Mouse (Mus musculus) common myeloid progenitor, adult 5-6 weeks (primary cell): ENCODE data around the gene Srd5a2. TPM values are rescaled to one million over a fixed set of nuclear protein-coding genes. Genes with fewer than 3 reads are reported as not detected.

Source experiments
- ATAC-seq: replicated peaks from 2 replicates; pipeline ENCODE4 v1.8.0; 2016; ENCODE audit warnings: low read depth, mild to moderate bottlenecking, moderate TSS enrichment, inconsistent platforms; ENCODE audit not compliant: poor library complexity, severe bottlenecking
- total RNA-seq: library from RNA; stranded (forward); fragments of 200-1000, 187-1606 nt; gene quantifications from 2 replicates; pipeline ENCODE4 v1.2.3, GENCODE M21; 2017

Gene Srd5a2
- total RNA-seq, 1 experiment from 2014 or later: not detected

DNA sequence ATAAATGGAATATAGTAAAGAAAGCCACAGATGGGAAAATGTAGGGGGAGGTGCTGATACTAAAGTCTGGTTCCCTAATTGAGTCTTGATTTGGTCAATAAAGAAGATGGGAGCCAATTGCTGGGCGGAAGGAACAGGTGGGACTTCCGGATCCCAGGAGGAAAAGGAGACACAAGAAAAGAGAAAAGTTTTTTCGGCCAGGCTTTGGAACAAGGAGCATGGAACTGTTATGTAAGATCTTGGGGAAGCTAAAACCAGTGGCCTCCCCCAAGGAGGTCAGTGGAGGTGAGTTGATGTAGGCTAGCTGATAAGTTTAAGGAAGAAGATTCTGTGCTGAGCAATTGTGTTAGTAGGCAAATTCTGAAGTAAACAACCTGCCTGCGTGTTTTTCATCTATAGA lies 56.5 kb downstream of the Srd5a2 start:
- ATAC-seq: no peak

DNA sequence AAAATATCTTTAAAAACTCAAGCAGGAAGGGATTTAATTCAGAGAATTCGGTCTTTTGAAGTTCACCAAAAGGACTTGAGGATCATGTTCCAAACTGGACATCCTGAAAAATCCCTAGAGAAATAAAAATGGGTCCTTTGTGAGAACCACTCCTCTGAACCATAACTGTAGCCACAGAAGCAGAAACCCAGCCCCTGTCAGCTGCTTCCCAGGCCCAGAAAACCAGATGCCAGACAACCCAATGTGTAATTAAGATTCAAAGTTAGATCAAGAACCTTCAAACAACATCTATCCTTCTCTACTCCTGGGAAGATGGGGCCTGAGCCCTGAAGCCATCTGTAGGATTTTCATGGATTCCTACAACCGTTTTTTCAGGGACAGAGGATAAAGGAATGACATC lies 61.1 kb downstream of the Srd5a2 start:
- ATAC-seq: no peak

DNA sequence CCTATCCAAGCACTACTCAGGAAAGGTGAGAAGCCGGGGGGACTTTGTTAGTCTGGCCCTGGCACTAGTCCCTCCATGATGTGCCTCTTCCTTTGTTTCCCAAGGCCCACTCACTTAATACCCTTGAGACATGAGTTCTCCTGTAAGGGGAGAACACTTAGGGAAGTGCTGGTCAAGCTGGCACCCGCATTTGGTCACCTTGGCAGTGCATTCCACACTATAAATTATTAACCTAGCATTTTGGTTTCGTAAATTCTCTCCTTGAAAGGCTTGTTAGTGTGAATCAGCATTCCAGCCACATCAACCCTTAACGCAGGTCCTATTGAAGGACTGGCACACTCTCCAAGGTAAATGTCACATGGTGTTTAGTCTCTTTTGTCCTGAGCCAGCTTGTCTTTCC lies 61.8 kb downstream of the Srd5a2 start:
- ATAC-seq: no peak

DNA sequence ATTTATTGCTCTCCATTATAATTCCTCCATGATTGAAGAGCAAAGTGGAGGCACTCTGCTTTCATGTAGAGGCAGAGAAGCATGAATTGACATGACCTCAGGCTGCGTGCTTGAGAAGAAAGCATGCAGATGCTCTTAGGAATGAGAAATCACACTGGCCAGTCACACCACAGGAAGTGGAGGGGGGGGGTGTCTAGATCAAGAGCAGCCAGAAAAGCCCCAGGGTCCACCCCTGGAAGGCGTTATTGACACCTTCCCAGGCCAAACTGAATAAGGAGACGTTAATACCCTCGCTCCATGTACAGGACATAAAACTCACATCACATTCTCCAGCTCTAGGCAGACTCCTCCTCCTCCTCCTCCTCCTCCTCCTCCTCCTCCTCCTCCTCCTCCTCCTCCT lies 63.2 kb downstream of the Srd5a2 start:
- no peak for ATAC-seq

DNA sequence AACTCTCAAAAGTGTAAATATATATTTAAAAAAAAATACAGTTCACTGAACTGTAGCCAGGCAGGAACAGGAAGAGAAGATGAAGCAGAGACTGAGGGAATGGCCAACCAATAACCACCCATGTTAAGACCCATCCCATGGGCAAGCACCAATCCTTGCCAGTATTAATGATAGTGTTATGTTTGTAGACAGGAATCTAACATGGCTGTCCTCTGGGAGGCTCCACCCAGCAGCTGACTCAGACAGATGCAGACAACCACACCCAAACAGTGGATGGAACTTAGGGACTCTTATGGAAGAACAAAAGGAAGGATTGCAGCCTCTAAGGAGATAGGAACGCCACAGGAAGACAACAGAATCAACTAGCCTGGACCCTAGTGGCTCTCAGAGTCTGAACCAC lies 64.8 kb downstream of the Srd5a2 start:
- no peak for ATAC-seq

DNA sequence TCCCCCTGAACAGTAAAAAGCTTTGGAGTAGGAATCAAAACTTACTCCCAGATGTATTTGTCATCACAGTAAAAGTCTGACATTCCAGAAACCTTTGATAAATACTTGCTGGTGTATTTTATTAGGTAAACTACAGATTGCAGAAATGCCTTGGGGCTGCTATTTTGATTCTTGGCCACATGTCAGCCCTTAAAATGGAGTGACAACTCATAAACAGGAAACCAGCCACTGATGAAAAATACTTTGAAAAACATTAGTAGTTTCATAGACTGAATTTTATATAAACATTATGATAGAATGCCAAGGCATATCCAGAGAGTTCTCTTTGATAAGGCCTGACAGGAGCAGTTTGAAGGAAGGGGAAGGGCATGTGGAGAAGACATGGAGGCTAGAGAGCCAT lies 71.7 kb downstream of the Srd5a2 start:
- no peak for ATAC-seq

DNA sequence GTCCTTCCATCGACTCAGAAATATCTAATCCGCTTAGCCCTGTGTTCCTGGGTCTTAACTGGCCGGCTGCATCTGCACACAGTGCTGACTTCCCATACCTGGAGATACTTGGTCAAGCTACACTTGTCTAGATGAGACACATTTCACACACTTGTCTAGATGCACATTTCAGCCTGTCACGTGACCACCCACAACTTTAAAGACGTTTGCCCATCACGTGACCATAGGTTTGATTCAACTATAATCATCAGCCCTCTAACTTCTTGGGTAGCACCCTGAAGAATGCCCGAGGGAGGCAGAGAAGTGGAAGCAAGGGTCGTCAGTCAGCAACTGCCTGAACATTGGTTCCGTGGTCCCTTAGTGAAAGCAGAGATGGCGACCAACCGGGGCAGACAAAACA lies 75.1 kb downstream of the Srd5a2 start:
- ATAC-seq: no peak

DNA sequence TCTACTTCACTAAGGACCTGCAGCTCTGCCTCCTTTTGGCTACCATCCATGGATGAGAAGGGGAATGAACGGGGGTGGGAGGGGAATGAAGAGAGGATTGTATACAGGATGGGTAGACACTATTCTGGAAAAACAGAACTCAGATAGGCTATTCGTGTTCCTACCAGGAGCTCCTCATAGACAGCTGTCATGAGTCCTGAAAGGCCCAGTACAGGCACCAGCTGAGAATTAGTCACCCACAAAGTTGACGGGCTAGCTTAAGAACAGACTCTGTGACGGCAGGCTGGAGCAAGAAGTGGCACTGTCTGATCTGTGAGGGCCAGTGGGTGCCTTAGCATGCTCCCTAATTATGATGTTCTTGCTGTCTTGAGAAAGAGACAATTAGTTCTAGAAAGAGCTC lies 76.4 kb downstream of the Srd5a2 start:
- ATAC-seq: no peak

DNA sequence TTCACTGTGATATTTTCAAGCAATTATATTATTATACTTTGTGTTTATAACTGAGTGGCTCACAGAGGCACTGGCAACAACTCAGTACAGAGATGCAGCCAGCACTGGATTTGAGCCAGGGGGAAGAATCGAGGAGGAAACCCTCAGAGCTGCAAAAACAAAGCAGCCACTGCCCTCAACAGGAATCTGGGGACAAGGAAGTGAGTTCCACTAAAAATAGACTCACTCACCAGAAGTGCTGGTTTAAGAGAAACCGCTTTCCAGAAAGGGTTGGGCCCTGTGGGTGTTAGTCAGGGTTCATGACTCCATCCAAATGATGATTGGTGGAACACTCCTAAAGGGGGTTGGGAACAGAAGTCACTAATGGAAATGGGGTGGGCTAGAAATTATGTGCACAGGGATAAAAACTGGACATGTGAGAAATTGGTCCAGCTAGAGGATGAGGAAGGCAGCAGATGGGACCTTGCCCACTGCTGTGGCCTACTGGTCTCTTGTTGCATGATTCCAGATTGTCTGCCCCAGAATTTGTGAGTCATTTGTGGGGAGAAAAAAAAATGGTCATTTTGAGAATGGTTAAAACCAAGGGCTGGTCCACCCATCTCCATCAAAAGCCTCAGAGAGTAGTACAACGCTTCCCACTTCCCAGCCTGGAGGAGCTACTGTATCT lies 77.2 kb downstream of the Srd5a2 start:
- peak; percentile 92 for ATAC-seq

Other genes starting within 250 kb of the Srd5a2 start
- 4.0 and 5.8 TPM in 2 replicates for gene Ehd3, start 243.8 kb downstream of the Srd5a2 start, total RNA-seq
- gene Xdh, start 97.7 kb downstream of the Srd5a2 start, total RNA-seq: 5.1 and 9.1 TPM in 2 replicates
- 127 and 146 TPM in 2 replicates for gene Memo1, start 247.6 kb upstream of the Srd5a2 start, total RNA-seq